Mouse (Mus musculus): ENCODE data around the gene Rbm8a2. TPM values are rescaled to one million over a fixed set of nuclear protein-coding genes. Genes with fewer than 3 reads are reported as not detected.

The Rbm8a2 gene
- polyA plus RNA-seq, 1 experiment from 2014 or later = 0.30 TPM

DNA sequence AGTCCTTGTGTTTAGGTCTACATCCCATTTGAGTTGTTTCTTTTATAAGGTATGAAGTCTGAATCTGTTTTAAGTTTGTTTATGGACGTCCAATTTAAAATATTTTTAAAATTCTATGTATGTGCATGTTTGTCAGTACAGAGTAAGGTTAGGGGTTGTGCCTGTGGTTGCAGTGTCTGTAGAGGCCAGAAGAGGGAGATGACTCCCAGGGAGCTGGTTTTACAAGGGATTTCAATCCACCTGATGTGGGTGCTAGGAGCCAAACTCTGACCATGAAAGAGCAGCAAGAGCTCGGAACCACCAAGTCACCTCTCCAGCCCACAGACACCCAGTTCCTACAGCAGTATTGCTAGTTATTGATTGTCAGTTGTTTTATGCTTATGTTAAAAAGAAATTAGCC is 29.5 kb upstream of the Rbm8a2 start:
- 75% methylated on average over 2 of the region's 2 CpGs for WGBS
- no peaks in the 10 kb centered on the region for H3K36me3 ChIP-seq (ENCODE audit: control insufficient read depth, insufficient read depth, low read length)
- no peak for ATAC-seq (ENCODE audit: insufficient number of reproducible peaks, insufficient read depth, low FRiP score, low read depth)
- H3K9me3 ChIP-seq (ENCODE audit: control insufficient read depth, low read length) = no peaks in the 10 kb centered on the region
- no peak overlapping the region for H3K4me2 ChIP-seq (ENCODE audit: low read length)
- no peaks in the 10 kb centered on the region for H3K4me1 ChIP-seq (ENCODE audit: control insufficient read depth in 2 of 2, insufficient read depth in 2 of 2, low read length in 2 of 2)
- H3K27me3 ChIP-seq (ENCODE audit: control insufficient read depth, insufficient read depth, low read length) = no peaks in the 10 kb centered on the region
- H3K4me3 ChIP-seq (ENCODE audit: control insufficient read depth in 1 of 2, insufficient read depth in 1 of 2, low read depth in 1 of 2, low read length in 2 of 2) = no peak overlapping the region
- H3K9ac ChIP-seq (ENCODE audit: low read length) = no peak overlapping the region
- H3K27ac ChIP-seq (replicated peaks in 1 of 2; ENCODE audit: control insufficient read depth in 1 of 2, insufficient read depth in 1 of 2, low read depth in 2 of 2, low read length in 2 of 2) = no peak overlapping the region

DNA sequence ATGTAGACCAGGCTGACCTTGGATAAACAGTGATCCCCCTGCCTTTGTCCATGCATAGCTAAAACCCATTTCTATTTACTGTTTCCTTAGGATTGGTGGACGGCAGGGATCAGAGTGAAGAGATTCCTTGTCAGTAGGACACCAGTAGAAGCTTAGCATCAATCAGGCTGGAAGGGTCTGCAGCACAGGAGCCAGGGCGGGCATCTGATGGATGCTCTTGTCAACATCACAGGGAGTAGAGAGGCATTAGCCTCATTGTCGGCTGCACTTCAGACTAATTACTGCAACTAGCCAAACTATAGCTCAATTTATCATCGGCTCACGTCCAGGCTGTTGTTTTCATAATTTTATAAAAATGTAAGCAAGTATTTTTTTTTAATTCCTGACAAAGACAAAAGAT is 21.7 kb upstream of the Rbm8a2 start:
- 68% methylated on average over 5 of the region's 5 CpGs for WGBS
- H3K9ac ChIP-seq (ENCODE audit: low read length) = no peak overlapping the region
- H3K27me3 ChIP-seq (ENCODE audit: control insufficient read depth, insufficient read depth, low read length) = no peaks in the 10 kb centered on the region
- no peaks in the 10 kb centered on the region for H3K4me1 ChIP-seq (ENCODE audit: control insufficient read depth in 2 of 2, insufficient read depth in 2 of 2, low read length in 2 of 2)
- H3K27ac ChIP-seq (replicated peaks in 1 of 2; ENCODE audit: control insufficient read depth in 1 of 2, insufficient read depth in 1 of 2, low read depth in 2 of 2, low read length in 2 of 2) = no peak overlapping the region
- H3K4me3 ChIP-seq (ENCODE audit: control insufficient read depth in 1 of 2, insufficient read depth in 1 of 2, low read depth in 1 of 2, low read length in 2 of 2) = no peak overlapping the region
- ATAC-seq (ENCODE audit: insufficient number of reproducible peaks, insufficient read depth, low FRiP score, low read depth) = no peak
- no peak overlapping the region for H3K4me2 ChIP-seq (ENCODE audit: low read length)
- no peaks in the 10 kb centered on the region for H3K36me3 ChIP-seq (ENCODE audit: control insufficient read depth, insufficient read depth, low read length)
- H3K9me3 ChIP-seq (ENCODE audit: control insufficient read depth, low read length) = no peaks in the 10 kb centered on the region

GRCm38 (mm10) chr1:175997076-175997651 is 18.2 kb upstream of the Rbm8a2 start:
- H3K4me1 ChIP-seq (ENCODE audit: control insufficient read depth in 2 of 2, insufficient read depth in 2 of 2, low read length in 2 of 2) = no peaks in the 10 kb centered on the region
- no peaks in the 10 kb centered on the region for H3K27me3 ChIP-seq (ENCODE audit: control insufficient read depth, insufficient read depth, low read length)
- no peak for ATAC-seq (ENCODE audit: insufficient number of reproducible peaks, insufficient read depth, low FRiP score, low read depth)
- 67% methylated on average over 7 of the region's 7 CpGs for WGBS
- no peak overlapping the region for H3K4me2 ChIP-seq (ENCODE audit: low read length)
- H3K36me3 ChIP-seq (ENCODE audit: control insufficient read depth, insufficient read depth, low read length) = no peaks in the 10 kb centered on the region
- no peak overlapping the region for H3K4me3 ChIP-seq (ENCODE audit: control insufficient read depth in 1 of 2, insufficient read depth in 1 of 2, low read depth in 1 of 2, low read length in 2 of 2)
- H3K27ac ChIP-seq (replicated peaks in 1 of 2; ENCODE audit: control insufficient read depth in 1 of 2, insufficient read depth in 1 of 2, low read depth in 2 of 2, low read length in 2 of 2) = no peak overlapping the region
- no peak overlapping the region for H3K9ac ChIP-seq (ENCODE audit: low read length)
- no peaks in the 10 kb centered on the region for H3K9me3 ChIP-seq (ENCODE audit: control insufficient read depth, low read length)

GRCm38 (mm10) chr1:175988912-175989311 is 10.0 kb upstream of the Rbm8a2 start:
- 0 out of 2 replicates have a peak, but pooled peaks cover 4% of the 10 kb centered on the region for H3K9me3 ChIP-seq (ENCODE audit: control insufficient read depth, low read length)
- H3K36me3 ChIP-seq (ENCODE audit: control insufficient read depth, insufficient read depth, low read length) = no peaks in the 10 kb centered on the region
- H3K4me3 ChIP-seq (ENCODE audit: control insufficient read depth in 1 of 2, insufficient read depth in 1 of 2, low read depth in 1 of 2, low read length in 2 of 2) = no peak overlapping the region
- H3K27ac ChIP-seq (replicated peaks in 1 of 2; ENCODE audit: control insufficient read depth in 1 of 2, insufficient read depth in 1 of 2, low read depth in 2 of 2, low read length in 2 of 2) = no peak overlapping the region
- H3K4me2 ChIP-seq (ENCODE audit: low read length) = no peak overlapping the region
- no peaks in the 10 kb centered on the region for H3K27me3 ChIP-seq (ENCODE audit: control insufficient read depth, insufficient read depth, low read length)
- no peak for ATAC-seq (ENCODE audit: insufficient number of reproducible peaks, insufficient read depth, low FRiP score, low read depth)
- no peaks in the 10 kb centered on the region for H3K4me1 ChIP-seq (ENCODE audit: control insufficient read depth in 2 of 2, insufficient read depth in 2 of 2, low read length in 2 of 2)
- WGBS = 82% methylated on average over 4 of the region's 4 CpGs
- no peak overlapping the region for H3K9ac ChIP-seq (ENCODE audit: low read length)

DNA sequence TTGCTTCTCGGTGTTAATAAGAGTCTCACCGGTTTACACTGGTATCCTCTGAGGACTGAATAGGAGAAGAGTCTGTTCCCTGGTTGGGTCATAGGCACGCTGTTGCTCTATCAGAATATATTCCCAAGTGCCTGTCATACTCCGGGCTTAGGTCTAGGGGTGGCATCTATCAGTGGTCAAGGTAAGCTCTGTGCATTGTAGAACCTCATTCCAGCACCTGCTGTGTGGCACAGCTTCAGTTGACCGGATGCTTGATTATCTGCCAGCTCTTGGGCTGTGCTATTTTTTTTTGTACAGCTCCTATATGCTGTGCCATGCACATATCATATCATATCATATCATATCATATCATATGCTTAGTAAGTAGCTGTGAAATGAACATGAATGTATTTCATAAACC is 9.5 kb upstream of the Rbm8a2 start:
- Histone ChIP-seq H3K27ac (replicated peaks in 1 of 2; ENCODE audit: control insufficient read depth in 1 of 2, insufficient read depth in 1 of 2, low read depth in 2 of 2, low read length in 2 of 2) (no peak overlapping the region), H3K4me2 (ENCODE audit: low read length) (no peak overlapping the region), H3K36me3 (ENCODE audit: control insufficient read depth, insufficient read depth, low read length) (no peaks in the 10 kb centered on the region), H3K4me1 (ENCODE audit: control insufficient read depth in 2 of 2, insufficient read depth in 2 of 2, low read length in 2 of 2) (no peaks in the 10 kb centered on the region), H3K9me3 (ENCODE audit: control insufficient read depth, low read length) (0 out of 2 replicates have a peak, but pooled peaks cover 4% of the 10 kb centered on the region), H3K4me3 (ENCODE audit: control insufficient read depth in 1 of 2, insufficient read depth in 1 of 2, low read depth in 1 of 2, low read length in 2 of 2) (no peak overlapping the region), H3K9ac (ENCODE audit: low read length) (no peak overlapping the region), H3K27me3 (ENCODE audit: control insufficient read depth, insufficient read depth, low read length) (no peaks in the 10 kb centered on the region)
- 86% methylated on average over 5 of the region's 5 CpGs for WGBS
- no peak for ATAC-seq (ENCODE audit: insufficient number of reproducible peaks, insufficient read depth, low FRiP score, low read depth)

GRCm38 (mm10) chr1:175970710-175971109 is 8.2 kb downstream of the Rbm8a2 start:
- no peaks in the 10 kb centered on the region for H3K36me3 ChIP-seq (ENCODE audit: control insufficient read depth, insufficient read depth, low read length)
- H3K27ac ChIP-seq (replicated peaks in 1 of 2; ENCODE audit: control insufficient read depth in 1 of 2, insufficient read depth in 1 of 2, low read depth in 2 of 2, low read length in 2 of 2) = no peak overlapping the region
- H3K4me1 ChIP-seq (ENCODE audit: control insufficient read depth in 2 of 2, insufficient read depth in 2 of 2, low read length in 2 of 2) = no peaks in the 10 kb centered on the region
- ATAC-seq (ENCODE audit: insufficient number of reproducible peaks, insufficient read depth, low FRiP score, low read depth) = no peak
- H3K27me3 ChIP-seq (ENCODE audit: control insufficient read depth, insufficient read depth, low read length) = no peaks in the 10 kb centered on the region
- H3K4me2 ChIP-seq (ENCODE audit: low read length) = no peak overlapping the region
- WGBS = 84% methylated on average over 5 of the region's 5 CpGs
- no peak overlapping the region for H3K9ac ChIP-seq (ENCODE audit: low read length)
- no peak overlapping the region for H3K4me3 ChIP-seq (ENCODE audit: control insufficient read depth in 1 of 2, insufficient read depth in 1 of 2, low read depth in 1 of 2, low read length in 2 of 2)
- no peaks in the 10 kb centered on the region for H3K9me3 ChIP-seq (ENCODE audit: control insufficient read depth, low read length)

DNA sequence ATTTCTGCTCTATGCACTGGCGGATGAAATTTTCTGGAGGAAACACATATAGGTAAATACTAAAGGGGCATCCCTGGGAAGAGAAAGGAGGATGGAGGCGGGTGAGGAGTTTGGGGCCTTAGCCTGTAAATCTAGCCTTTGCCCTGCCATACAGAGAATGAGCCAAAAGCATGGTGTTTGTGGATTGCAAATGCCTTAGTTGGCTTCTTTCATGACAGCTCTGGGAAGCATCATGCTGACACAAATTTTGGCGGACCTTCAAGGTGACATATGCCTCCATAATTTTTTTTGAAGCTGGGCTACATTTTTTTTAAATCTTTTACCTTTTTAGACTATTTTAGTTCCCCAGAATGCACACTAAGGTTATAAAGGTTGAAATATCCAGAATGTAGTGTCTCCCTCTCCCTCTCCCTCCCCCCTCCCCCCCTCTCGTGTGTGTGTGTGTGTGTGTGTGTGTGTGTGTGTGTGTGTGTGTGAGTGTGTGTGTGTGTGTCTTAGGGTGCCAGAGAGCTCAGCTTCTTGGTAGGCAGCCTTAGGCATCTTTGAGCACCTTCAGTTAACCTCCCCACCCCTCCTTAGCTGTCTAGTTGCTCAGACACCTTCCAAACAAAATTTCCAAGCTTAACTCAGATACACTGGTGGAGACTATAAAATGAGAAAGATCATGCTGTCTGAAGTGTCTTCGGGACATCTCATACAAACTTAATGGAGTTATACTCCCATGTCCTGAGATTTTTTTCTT is 11.7 kb downstream of the Rbm8a2 start:
- Histone ChIP-seq H3K4me3 (ENCODE audit: control insufficient read depth in 1 of 2, insufficient read depth in 1 of 2, low read depth in 1 of 2, low read length in 2 of 2) (no peak overlapping the region), H3K27me3 (ENCODE audit: control insufficient read depth, insufficient read depth, low read length) (no peaks in the 10 kb centered on the region), H3K36me3 (ENCODE audit: control insufficient read depth, insufficient read depth, low read length) (no peaks in the 10 kb centered on the region), H3K4me2 (ENCODE audit: low read length) (no peak overlapping the region), H3K9ac (ENCODE audit: low read length) (no peak overlapping the region), H3K27ac (replicated peaks in 1 of 2; ENCODE audit: control insufficient read depth in 1 of 2, insufficient read depth in 1 of 2, low read depth in 2 of 2, low read length in 2 of 2) (no peak overlapping the region), H3K9me3 (ENCODE audit: control insufficient read depth, low read length) (no peaks in the 10 kb centered on the region), H3K4me1 (ENCODE audit: control insufficient read depth in 2 of 2, insufficient read depth in 2 of 2, low read length in 2 of 2) (no peaks in the 10 kb centered on the region)
- 89% methylated on average over 4 of the region's 5 CpGs for WGBS
- ATAC-seq (ENCODE audit: insufficient number of reproducible peaks, insufficient read depth, low FRiP score, low read depth) = no peak

- Histone ChIP-seq H3K9ac (ENCODE audit: low read length) (no peak overlapping the region), H3K9me3 (ENCODE audit: control insufficient read depth, low read length) (no peaks in the 10 kb centered on the region), H3K4me3 (ENCODE audit: control insufficient read depth in 1 of 2, insufficient read depth in 1 of 2, low read depth in 1 of 2, low read length in 2 of 2) (no peak overlapping the region), H3K4me2 (ENCODE audit: low read length) (no peak overlapping the region), H3K36me3 (ENCODE audit: control insufficient read depth, insufficient read depth, low read length) (no peaks in the 10 kb centered on the region), H3K27ac (replicated peaks in 1 of 2; ENCODE audit: control insufficient read depth in 1 of 2, insufficient read depth in 1 of 2, low read depth in 2 of 2, low read length in 2 of 2) (no peak overlapping the region), H3K27me3 (ENCODE audit: control insufficient read depth, insufficient read depth, low read length) (no peaks in the 10 kb centered on the region), H3K4me1 (ENCODE audit: control insufficient read depth in 2 of 2, insufficient read depth in 2 of 2, low read length in 2 of 2) (no peaks in the 10 kb centered on the region)
- no peak for ATAC-seq (ENCODE audit: insufficient number of reproducible peaks, insufficient read depth, low FRiP score, low read depth)
- WGBS = 67% methylated on average over 2 of the region's 2 CpGs
Measured at GRCm38 (mm10) chr1:175961786-175962185, 17.1 kb downstream of the Rbm8a2 start.
